Mouse (Mus musculus) spleen, adult 18-20 months (tissue): ENCODE data around the gene Cdk4.
"Not testable (repeated sequence)": the region's sequence is repeated elsewhere in the genome, so short reads cannot be mapped to it uniquely, and the experiment has no call there.

Source experiments
- DNase-seq, 2 experiments: peaks; one replicate each; pipeline ENCODE4 v3.0.0; 2022; ENCODE audit warnings: mixed read lengths in 2 of 2

Cdk4 gene

DNA sequence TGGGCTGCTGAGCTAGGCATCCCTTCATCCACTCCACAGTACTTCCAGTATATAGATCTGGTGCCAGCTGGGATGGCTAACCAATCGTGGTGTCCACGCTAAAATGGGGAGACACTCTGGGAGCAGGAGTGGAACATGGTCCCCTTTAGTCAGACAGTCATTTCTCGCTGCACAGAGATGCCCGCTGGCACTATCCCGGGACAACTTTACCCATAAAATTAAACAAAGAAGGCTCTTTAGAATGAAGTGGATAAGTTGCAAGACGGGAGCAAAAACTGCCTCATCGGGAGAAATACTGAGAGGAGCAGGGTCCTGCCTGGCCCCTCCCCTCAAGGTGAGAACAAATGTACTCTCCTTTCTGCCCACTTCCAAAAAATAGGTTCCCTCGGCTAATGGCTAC lies 4.6 kb upstream of the Cdk4 start:
- DNase-seq = no peak

DNA sequence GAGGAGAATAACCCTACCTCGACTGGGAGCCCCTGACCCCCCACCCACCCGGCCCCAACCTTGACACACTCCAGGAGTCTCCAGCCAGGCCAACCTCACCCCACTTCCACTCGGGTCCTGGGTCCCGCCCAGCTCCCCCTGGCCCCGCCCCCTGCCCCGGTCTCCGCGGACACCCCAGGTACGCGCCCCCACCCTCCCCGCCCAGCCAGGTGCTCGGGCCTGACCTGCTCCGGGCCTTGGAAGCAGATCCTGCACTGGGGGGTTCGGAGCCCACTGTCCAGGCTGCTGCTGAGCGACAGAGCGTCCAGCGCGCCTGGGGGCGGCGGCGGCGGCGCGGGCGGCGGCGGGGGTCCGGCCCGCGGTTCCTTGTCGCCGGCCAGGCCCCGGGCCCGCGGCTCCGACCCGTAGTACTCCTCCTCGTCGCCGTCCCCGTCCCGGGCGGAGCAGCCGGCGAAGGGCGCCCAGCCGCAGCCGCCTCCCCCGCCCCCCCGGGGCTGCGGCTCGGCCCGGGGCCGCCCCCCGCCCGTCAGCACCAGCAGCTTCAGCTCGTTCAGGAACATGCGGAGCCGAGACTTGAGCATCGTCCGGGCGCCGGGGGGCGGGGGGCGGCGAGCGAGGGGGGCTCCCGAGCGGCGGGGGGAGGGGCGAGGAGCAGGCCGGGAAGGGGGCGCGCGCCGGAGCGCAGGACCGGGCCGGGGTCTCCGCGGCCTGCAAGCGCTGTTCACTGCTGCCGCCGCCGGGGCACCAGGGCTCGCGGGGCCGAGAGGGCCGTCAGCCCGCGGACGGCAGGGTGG lies 4.0 kb upstream of the Cdk4 start:
- no peak for DNase-seq

DNA sequence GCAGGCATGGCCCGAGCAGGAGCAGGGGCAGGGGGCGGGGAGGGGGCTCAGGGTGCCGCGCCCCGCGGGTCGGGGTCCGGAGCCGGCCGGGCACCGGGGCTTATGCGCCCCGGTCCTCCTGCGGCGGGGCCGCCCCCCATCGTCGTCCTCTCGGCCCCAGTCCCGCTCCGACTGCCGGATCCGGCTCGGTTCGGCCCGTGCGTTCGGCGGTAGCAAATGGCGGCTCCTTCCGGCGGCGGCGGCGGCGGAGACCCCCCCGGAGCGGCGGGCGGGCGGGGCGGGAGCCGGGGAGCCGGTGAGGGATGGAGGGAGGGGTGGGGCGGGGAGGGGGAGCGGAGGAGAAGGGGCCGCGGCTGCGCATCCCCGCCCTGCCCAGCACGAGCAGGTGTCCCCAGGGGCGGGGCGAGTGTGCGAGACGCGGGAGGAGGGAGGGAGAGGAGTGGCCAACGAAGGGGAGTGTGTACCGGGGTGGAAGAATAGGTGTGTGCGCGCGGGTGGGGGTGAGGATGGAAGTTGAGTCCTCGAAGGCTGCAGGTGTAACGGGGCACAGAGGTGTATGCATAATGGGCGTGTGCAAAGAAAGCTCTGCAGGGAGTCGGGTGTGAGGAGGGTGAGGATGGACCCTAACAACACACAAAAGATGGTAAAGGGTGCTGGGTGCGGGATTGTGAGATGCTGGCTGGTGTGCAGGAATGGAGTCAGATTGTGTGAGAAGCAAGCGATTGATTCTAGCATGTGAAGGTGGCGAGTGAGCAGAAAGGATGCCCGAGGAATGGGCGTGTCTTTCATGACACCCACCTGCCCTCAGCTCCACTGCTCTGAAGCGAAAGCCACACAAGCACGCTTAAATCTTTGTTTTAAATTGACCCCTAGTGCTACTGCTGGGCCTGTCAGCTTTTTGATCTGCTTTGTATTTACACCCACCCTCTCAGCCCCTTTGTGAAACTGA lies 3.1 kb upstream of the Cdk4 start, which contains the start of gene March9:
Gene March9 (minus strand): TSS at position 217 of the 949 bp plus-strand sequence.
- peak; percentile 76 to 77 for DNase-seq

DNA sequence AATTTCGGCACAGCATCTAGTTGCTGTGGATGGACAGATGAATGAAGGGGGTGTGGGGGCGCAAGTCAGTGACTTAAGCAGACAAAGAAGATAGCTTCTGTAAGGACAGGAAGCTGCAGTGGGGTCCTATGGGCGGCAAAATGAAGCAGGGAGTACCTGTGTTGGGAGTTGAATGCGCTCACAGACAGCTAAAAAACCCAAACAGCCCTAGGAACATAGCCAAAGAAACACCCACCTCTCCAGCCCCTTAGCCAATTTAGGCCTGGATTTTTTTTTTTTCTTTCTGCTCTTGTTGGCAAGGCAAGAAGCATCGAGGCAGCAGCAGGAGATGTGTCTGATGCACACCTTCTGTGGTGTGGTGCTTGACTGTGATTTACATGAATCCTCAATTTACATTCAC lies 2.2 kb upstream of the Cdk4 start:
- DNase-seq = peak in 1 of 2 experiments; percentile 3

DNA sequence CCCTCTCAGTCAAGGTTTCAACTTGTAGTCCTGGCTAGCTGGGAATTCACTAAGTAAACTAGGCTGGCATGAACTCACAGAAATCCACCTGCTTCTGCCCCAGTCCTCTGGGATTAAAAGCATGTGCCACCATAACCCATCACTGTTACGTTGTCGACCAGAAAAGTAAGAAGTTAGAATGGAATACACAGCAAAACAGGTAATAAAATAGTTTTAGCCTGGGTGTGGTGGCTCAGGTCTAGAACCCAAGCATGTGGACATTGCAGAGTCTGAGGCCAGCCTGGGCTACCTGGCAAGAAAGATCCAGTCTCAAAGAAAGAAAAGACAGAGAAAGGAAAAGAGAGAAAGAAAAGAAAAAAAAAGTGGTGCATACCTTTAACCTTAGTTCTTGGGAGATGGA lies 1.8 kb upstream of the Cdk4 start:
- DNase-seq = no peak

DNA sequence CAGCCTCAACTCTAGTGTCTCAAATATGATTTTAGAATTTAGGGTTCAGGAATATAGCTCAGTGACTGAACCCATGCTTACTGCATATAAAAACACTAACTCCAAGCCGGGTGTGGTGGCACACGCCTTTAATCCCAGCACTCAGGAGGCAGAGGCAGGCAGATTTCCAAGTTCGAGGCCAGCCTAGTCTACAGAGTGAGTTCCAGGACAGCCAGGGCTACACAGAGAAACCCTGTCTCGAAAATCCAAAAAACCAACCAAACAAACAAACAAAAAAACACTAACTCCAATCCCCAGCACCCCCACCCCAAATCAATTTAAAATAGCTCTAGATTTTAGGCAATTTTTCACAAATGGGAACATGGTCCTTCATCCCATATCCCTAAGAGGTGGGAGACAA lies 1.2 kb upstream of the Cdk4 start:
- DNase-seq = not testable (repeated sequence)

DNA sequence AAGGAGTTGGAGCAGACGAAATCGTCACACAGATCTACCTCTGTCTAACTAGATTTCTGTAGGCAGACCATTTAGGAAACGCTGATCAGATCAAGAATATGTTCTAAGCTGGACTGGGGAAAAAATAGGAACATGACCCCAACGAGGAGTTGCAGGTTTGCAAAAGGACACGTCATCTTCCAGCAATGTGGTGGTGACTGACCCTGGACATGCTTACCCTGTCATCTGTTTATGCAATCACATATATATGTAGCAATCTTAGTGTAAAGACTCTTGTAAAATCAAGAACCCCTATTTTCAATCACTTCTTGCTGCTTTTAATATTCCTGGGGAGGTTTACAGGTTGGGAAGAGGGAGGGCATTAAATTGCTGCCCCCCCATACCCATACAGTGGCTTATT lies 831 bp upstream of the Cdk4 start:
- DNase-seq = no peak

DNA sequence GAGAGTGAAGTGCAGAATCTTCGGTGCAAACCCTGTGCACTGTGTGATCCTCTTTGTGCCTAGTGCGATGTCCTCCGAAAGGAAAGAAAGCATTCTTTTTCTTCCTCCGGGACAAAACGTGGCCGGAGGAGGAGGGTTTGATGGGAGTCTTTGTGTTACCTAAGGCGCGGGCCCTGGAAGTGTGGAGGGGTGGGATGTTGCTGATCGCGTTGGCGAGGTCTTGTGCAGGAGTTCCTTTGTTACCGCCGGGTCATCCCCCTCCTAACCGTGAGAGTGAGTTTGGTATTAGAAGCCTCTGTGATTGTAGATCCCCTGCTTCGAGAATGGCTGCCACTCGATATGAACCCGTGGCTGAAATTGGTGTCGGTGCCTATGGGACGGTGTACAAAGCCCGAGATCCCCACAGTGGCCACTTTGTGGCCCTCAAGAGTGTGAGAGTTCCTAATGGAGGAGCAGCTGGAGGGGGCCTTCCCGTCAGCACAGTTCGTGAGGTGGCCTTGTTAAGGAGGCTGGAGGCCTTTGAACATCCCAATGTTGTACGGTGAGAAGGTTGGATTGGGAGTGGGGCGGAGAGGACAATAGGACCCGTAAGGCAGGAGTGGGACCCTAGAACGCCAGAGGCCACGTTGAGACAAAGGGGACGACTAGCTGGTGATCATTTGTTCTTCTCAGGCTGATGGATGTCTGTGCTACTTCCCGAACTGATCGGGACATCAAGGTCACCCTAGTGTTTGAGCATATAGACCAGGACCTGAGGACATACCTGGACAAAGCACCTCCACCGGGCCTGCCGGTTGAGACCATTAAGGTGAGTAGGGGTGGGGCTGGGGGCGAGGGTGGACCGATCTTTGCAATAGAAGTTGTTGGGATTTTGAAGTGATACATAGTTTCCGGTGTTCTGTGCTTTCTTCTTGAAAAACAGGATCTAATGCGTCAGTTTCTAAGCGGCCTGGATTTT lies 858 bp downstream of the Cdk4 start:
- DNase-seq = no peak

DNA sequence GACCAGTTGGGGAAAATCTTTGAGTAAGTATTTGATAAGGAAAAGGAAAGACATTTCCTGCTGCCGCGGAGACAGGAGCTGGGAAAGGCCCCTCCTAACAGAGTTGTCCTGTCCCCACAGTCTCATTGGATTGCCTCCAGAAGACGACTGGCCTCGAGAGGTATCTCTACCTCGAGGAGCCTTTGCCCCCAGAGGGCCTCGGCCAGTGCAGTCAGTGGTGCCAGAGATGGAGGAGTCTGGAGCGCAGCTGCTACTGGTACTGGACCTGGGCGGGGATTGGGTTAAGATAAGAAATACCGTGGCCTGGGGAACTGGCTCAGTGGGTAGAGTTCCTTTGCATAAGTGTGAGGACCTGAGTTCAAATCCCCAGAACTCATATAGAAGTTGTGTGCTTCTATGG lies 2.6 kb downstream of the Cdk4 start:
- DNase-seq = peak in 1 of 2 experiments; percentile 6

DNA sequence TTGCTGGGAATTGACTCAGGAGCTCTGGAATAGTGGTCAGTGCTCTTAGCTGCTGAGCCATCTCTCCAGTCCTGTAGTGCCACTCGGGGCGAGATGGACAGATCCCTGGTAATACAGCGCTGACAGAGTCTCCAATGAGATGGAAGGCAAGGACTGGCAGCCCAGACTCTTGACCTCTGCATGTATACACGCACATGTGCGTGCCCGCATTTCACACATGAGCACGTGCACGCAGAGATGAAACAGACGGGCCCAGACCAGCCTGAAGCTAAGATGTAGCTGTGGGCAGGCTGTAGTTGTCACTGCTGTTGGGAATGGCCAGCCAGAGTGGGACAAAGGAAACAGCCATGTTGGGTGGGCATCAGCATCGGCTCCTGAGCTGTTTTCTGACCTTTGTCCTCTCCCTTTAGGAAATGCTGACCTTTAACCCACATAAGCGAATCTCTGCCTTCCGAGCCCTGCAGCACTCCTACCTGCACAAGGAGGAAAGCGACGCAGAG lies 3.2 kb downstream of the Cdk4 start:
- DNase-seq = peak in 1 of 2 experiments; percentile 4

DNA sequence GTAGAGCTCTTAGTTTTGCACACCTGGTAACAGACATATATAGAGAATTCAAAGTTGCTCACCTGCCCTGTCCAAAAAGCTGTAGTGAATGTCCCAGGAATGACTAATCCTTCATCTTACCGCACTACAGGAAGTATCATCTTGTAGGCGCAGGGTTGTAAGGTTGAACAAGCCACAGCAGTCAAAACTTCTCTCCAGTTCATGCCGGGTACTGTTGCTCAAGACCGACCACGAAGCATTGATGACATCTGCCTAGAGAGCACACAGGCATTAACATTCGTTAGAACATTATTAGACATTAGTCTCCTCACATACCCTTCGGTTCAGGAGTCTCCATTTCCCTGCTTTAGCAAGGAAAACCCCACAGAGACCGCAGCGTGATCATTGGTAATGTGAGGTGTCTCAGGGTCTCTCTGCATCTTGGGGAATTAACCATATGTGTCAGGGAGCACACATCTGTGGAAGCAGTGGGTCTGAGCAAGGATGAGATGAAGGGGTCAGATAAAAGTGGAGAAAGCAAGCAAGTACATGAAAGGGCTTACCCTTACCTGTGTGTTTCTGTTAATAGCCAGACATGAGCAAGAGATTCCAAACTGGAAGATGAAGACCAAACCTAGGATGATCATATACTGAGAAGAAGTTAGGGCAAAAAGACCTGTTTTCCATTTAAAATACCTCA lies 5.2 kb downstream of the Cdk4 start:
- DNase-seq = peak in 1 of 2 experiments; percentile 3

DNA sequence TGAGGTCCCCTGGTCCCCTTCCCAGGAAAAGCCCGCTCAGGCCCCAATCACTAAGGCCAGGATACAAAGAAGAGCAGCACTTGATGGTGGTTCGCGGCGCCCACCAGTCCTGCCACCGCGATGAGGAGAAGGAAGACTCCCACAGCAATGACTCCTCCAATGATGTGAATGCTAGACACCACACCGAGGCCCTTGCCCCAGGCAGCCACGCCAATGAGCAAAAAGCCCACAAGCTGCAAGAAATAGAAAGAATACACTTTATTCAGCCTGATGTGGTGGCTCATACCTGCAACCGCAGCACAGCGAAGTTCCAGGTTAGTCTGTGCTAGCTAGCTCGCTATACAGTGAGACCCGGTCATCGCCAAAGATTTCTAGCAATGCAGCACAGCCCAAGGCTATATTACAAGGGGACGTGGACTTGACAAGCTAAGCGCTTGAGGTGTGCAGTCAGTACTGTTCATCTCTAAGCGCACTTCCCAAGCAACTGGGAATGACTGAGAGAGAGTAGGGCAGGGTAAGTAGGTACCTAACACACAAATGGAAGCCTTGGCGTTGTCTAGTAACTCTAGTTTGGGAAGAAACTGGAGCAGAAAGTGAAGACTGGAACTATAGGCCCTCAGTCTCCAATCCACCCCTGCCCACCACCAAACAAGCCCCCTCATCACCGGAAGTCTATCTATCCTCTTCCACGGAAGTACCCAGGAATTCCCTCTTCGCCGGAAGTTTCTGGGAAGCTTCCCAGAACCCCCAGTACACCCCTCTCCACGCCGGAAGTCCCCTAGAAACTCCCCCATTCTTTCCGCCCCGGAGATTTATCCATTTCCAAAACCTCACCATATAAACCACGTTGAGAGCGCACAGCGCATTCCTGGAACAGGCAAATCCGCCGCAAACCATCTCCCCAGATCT lies 6.2 kb downstream of the Cdk4 start:
- no peak for DNase-seq

DNA sequence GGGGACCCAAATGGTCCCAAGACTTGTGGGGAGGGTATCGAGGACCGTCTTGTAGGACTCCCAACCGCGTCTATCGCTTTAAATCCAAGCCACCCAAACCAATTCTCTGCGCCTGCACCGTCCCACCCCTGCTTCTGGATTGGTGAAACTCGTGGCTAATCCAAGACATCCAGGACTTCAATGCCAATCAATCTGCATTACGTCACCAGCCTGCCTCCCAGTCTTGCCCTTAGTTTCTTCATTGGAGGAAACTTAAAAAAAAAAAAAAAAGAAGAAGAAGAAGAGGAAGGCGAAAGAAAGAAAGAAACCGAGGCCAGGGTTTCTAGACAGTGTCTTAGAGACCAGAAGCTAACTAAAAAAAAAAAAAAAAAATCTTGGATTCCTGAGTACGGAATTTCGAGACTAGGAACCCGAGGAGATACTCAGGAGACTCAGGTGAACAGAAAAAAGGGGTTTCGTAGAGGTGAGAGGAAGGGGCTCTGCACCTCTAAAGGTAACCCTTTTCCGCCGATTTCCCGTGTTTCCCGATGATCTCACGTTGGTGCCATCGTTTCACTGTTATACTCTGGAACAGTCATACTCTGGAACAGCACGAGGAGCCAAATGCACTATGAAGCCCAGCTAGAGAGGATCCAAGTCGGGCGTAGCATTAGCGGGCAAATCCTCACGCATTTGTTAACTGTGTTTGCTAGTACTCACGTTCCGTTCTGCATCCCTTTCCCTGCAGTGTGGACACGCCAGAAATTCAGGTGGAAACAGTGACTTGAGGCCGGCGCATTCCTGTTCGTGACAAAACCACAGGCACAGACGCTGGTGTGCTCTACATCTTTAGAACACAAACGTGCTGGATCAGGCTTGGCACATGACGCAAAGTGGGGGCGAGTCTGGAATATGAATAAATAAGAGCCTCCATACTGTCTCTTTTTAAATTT lies 7.1 kb downstream of the Cdk4 start, which contains the start of gene Tspan31:
Gene Tspan31 (minus strand): TSS at position 75 of the 932 bp plus-strand sequence.
- peak; percentile 50 to 58 for DNase-seq

DNA sequence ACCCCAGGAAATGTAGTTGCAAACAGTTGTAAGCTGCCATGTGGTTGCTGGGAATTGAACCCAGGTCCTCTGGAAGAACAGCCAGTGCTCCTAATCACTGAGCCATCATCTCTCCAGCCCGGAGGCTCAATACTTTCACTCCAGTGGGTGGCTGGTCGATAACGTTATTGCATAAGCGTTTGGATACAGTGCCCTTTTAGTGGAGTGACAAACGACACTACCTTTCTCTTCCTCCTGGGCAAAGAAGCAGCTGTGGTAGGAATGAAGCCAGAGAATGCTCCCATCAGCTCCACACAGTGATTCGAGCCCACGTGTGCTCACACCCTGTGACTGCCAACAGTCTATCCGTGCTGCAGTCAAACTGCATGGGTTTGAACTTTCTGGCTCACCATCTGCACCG lies 7.9 kb downstream of the Cdk4 start:
- DNase-seq = no peak

DNA sequence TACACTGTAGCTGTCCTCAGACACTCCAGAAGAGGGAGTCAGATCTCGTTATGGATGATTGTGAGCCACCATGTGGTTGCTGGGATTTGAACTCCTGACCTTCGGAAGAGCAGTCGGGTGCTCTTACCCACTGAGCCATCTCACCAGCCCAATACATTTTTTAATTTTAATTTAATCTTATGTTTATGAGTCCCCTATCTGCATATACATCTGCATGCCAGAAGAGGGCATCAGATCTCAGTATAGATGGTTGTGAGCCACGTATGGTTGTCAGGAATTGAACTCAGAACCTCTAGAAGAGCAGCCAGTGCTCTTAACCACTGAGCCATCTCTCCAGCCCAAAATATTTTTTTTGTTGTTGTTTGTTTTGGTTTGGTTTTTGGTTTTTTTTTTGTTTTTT lies 8.9 kb downstream of the Cdk4 start:
- not testable (repeated sequence) for DNase-seq

DNA sequence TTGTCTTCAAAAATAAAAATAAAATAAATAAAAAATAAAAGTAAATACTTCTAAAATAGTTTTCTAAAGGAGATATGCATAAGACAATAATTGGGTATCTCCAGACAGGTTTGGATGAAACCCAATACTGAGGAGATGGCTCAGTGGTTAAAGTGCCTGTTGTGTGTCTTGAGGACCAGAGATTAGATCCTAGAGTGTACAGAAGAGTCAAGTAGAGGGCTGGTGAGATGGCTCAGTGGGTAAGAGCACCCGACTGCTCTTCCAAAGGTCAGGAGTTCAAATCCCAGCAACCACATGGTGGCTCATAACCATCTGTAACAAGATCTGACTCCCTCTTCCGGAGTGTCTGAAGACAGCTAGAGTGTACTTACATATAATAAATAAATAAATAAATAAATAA lies 9.6 kb downstream of the Cdk4 start:
- not testable (repeated sequence) for DNase-seq

DNA sequence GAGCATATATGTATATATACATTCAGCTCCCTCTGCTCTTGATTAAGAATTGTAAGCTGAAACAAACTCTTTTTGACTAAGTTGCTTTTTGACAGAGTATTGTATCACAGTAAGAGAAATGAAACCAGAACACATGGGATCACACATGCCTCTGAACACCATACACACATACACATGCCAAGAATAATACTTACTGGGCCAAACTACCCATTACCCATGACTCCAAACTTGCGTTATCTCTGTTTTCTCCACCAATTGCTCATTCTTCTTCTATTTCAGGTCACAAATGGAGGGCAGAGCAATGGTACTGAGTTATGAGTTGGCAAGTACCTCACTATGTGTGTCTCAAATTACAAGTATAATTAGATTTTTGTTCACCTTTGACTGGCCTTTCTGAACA lies 10.6 kb downstream of the Cdk4 start:
- no peak for DNase-seq

DNA sequence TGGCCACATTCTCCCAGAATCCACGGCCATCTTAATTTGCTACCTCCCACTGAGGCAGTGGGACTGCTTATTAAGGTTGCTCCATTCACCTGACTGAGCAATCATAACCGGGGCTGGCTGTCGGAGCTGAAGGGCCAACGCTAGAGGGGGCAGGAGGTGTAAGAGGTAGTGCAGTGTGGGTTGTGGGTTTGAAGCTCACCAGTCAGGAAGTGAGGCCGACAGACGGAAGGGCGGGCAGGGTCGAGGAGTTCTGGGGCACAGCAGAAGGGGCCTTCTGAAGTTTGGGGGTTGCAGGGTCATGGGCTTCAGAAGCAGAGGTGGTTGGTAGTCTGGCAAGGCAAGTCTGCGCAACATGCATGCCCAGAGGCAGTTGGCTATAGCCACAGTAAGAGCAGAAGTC lies 11.7 kb downstream of the Cdk4 start, which contains the start of gene Agap2:
Gene Agap2 (plus strand): TSS at position 205 of the 400 bp plus-strand sequence.
- peak; percentile 75 to 79 for DNase-seq

DNA sequence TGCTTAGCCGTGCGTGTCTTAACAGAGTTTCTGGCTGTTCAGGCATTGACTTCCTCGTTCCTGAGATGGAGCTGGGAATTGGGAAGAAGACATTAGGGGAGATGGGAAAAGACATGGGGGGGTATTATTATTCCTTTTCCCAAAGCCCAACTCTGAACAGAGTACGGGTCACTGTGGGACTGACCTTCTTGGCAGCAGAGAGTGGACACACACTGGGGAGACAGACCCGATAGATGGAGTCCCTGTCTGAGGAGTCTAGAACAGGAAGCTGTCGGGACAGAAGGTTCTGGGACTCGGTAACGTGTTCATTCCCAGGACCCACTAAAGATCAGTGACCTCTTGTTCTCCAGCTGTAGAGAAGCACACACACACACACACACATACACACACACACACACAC lies 12.3 kb downstream of the Cdk4 start:
- DNase-seq = no peak
